In genomic region chr17:5940792-5941191, GRCm38 (mm10) we compare ENCODE assay signal across 8 mouse cellular contexts. TPM values are rescaled to one million over a fixed set of nuclear protein-coding genes. Genes with fewer than 3 reads are reported as not detected.
DNase-seq lines count a peak whose midpoint lies in the region; ATAC-seq and TF ChIP-seq lines count a peak whose summit lies in the region.

No protein-coding gene starts in this region.

- H3K36me3 ChIP-seq in hindbrain, embryonic 11.5 days (ENCODE audit: control insufficient read depth, insufficient read depth, low read length) = no peaks in the 10 kb centered on the region

- POLR2A ChIA-PET in Patski (lab: Charles Lee) = no interaction called here

- ATAC-seq in Patski = peak; percentile 64
- peak; percentile 84 for ATAC-seq in frontal cortex, adult (ENCODE audit: low TSS enrichment)
- ATAC-seq in hindbrain, embryonic 11.5 days (ENCODE audit: low FRiP score) = peak; percentile 78

- CTCF ChIA-PET in Patski (lab: Charles Lee) = interaction anchor here (0.6 to 1.6 kb wide), 7 partner anchors 9 to 79 kb away, joined by 3 to 7 read pairs (median 3); no protein-coding TSS in a partner anchor

- peak overlapping the region; percentile 63 for H3K4me2 ChIP-seq in hindbrain, embryonic 11.5 days (replicated peaks; ENCODE audit: low read depth, low read length)

- in situ Hi-C loops in Patski (cut with MboI; ENCODE audit: low pct_unique_long_range_greater_than_20kb) = loop anchor here (5.0 kb wide), 2 partner anchors 47 to 82 kb away; no protein-coding TSS in a partner anchor

- DNase-seq in Patski (ENCODE audit: low read depth, low spot score) = no peak
- peak; percentile 69 for DNase-seq in cerebellum, adult 9-10 months
- peak; percentile 73 for DNase-seq in hindbrain, embryonic 11.5 days (ENCODE audit: low spot score)
- peak; percentile 64 for DNase-seq in layer of hippocampus, postnatal 36 days
- DNase-seq in lung, postnatal 36 days = peak; percentile 87
- peak; percentile 79 for DNase-seq in retina, postnatal 1 day
- DNase-seq in thymus, postnatal 4 days = peak; percentile 95

- peak; percentile 96 for TF ChIP-seq CTCF in Patski (IDR thresholded peaks at IDR 0.05)

- H3K4me3 ChIP-seq in hindbrain, embryonic 11.5 days (ENCODE audit: low read depth, low read length) = peak overlapping the region; percentile 47

- WGBS in hindbrain, embryonic 11.5 days = 2% methylated on average over 31 of the region's 38 CpGs

- H3K9ac ChIP-seq in hindbrain, embryonic 11.5 days (ENCODE audit: low read depth, low read length) = 0 out of 2 replicates have a peak overlapping the region, but pooled peaks have one; percentile 40

- peaks cover 5% of the 10 kb centered on the region; the same call in 1 of the 2 replicates for H3K4me1 ChIP-seq in hindbrain, embryonic 11.5 days (replicated peaks; ENCODE audit: control insufficient read depth, insufficient read depth, low read length)

- no peak overlapping the region for H3K27ac ChIP-seq in hindbrain, embryonic 11.5 days (ENCODE audit: low read depth, low read length)

- H3K9me3 ChIP-seq in hindbrain, embryonic 11.5 days (ENCODE audit: control insufficient read depth, low read length) = no peaks in the 10 kb centered on the region

- no peaks in the 10 kb centered on the region for H3K27me3 ChIP-seq in Patski
- H3K27me3 ChIP-seq in hindbrain, embryonic 11.5 days (ENCODE audit: control insufficient read depth, insufficient read depth, low read length) = peaks cover 29% of the 10 kb centered on the region

RNA-seq across cellular contexts. Expression of gene Synj2, which starts 0.3 kb away (rescaled TPM):
- polyA plus RNA-seq in Patski (2021) = 6.0 TPM
- 1.3 and 1.8 TPM in 2 replicates for polyA plus RNA-seq in hindbrain, embryonic 11.5 days (2014; fragmentation: Nextera tagmentation; extraction: Ambion mirVana)
- total RNA-seq in layer of hippocampus, postnatal 36 days (2021) = 10 to 100 TPM; 64.0 to 66.9 TPM
